Mouse (Mus musculus) stomach, embryonic 16.5 days (tissue): ENCODE data around the gene Lingo4. TPM values are rescaled to one million over a fixed set of nuclear protein-coding genes. Genes with fewer than 3 reads are reported as not detected.

Experiments
- ATAC-seq: fragments of 200-750 bp; cut with Nextera tagmentation; 2 replicates; pipeline ENCODE4 v1.8.0; 2017; ENCODE audit warnings: moderate number of reproducible peaks, moderate TSS enrichment; ENCODE audit not compliant: insufficient read depth, low FRiP score
- H3K27ac ChIP-seq: fragments of 300-500 bp; sonication (generic); 2 replicates; pipeline ENCODE4 v1.5.1; 2014; ENCODE audit warnings: low read length
- H3K27me3 ChIP-seq: fragments of 300-500 bp; sonication (generic); 2 replicates; pipeline ENCODE4 v1.6.1; 2014; ENCODE audit warnings: low read length, control low read depth, mixed read lengths; ENCODE audit not compliant: control insufficient read depth, insufficient read depth
- H3K36me3 ChIP-seq: fragments of 300-500 bp; sonication (generic); 2 replicates; pipeline ENCODE4 v1.6.1; 2014; ENCODE audit warnings: low read length; ENCODE audit not compliant: control insufficient read depth, insufficient read depth
- H3K4me1 ChIP-seq: fragments of 300-500 bp; sonication (generic); 2 replicates; pipeline ENCODE4 v1.6.1; 2014; ENCODE audit warnings: low read length, control low read depth, mixed read lengths; ENCODE audit not compliant: control insufficient read depth, insufficient read depth
- H3K4me2 ChIP-seq: fragments of 300-500 bp; sonication (generic); 2 replicates; pipeline ENCODE4 v1.6.1; 2014; ENCODE audit warnings: low read depth, low read length, mixed read lengths
- H3K4me3 ChIP-seq: fragments of 300-500 bp; sonication (generic); replicated peaks from 2 replicates; pipeline ENCODE4 v1.5.1; 2014; ENCODE audit warnings: mild to moderate bottlenecking, low read length
- H3K9ac ChIP-seq: fragments of 300-500 bp; sonication (generic); 2 replicates; pipeline ENCODE4 v1.6.1; 2014; ENCODE audit warnings: low read length
- H3K9me3 ChIP-seq: fragments of 300-500 bp; sonication (generic); replicated peaks from 2 replicates; pipeline ENCODE4 v1.6.1; 2016; ENCODE audit warnings: low read length, control low read depth; ENCODE audit not compliant: control insufficient read depth
- WGBS: fragments of 180-500 bp; shearing (Covaris S2); extraction: QIAGEN DNeasy Blood & Tissue Kit; methylation state at CpG from one replicate; pipeline ENCODE4 v1.1.7; 2014; 5-methylcytosine and 5-hydroxymethylcytosine counted together
- polyA plus RNA-seq: library from polyadenylated mRNA; unstranded; fragments of >200 nt; fragmentation: Nextera tagmentation; extraction: Ambion mirVana; gene quantifications from 2 replicates; pipeline ENCODE4 v1.2.1, GENCODE M21; 2015

The Lingo4 gene
- polyA plus RNA-seq, 1 experiment from 2014 or later, result 0.44 TPM

DNA sequence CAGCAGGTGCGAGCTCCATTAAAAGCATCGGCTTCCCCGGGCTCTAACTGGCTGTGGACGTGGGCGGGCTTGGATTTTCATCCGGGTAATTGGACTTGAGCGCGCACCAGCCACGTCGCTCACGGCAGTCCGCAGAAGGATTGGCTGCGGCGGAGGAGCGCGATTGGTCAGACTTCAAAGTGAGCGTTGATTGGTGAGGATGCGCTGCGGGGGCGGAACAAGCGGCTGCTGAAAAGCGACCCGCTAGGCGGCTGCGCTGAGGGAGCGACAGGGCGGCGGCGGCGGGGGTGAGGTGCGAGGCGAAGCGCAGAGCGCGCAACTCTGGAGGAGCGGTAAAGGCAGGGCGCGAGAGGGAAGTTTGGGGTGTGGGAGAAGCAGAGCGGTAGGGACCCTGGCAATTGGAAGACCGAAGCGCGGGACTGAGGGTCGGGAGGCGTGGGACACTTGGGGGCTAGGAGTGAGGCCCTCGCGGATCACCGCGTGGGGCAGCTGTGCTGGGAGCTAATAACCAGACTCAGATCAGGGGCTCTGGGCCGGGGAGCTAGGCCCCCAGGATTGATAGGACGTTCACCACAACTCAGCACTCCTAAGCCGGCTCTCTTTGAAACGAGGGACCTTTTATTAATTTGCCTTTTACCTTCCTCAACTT is 14.8 kb downstream of the Lingo4 start, which contains the start of gene Tdrkh:
Gene Tdrkh (plus strand): TSS at position 243 of the 649 bp plus-strand sequence.
- Histone ChIP-seq H3K36me3 (no peaks in the 10 kb centered on the region), H3K4me2 (peak within 1 kb of the TSS; percentile 95), H3K9ac (peak within 1 kb of the TSS; percentile 64), H3K27me3 (no peaks in the 10 kb centered on the region), H3K4me1 (no peaks in the 10 kb centered on the region; the same call in 1 of the 2 replicates), H3K27ac (0 out of 2 replicates have a peak within 1 kb of the TSS, but pooled peaks have one; percentile 10), H3K4me3 (peak within 1 kb of the TSS; percentile 55), H3K9me3 (no peaks in the 10 kb centered on the region)
- ATAC-seq, result peak; percentile 99
- whole genome bisulfite sequencing, result 8% methylated on average over 52 of the region's 52 CpGs

DNA sequence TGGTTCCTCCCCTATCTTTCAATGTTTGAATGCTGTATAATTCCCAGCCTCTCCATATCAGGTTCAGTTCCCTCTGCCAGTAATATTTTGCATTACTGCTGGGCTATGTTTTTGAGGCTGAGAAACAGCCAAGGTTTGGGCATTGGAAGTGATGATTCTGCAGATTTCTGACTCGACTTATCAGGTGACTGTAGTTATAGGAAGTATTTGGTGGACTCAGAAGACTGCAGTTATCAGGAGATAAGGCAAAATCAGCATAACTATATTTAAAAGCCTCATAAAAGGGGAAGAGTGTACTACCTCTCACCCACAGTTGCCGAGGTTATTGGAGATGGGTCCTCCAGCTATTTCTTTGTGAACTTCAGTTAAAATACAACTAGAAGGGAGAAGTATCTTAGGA is 32.7 kb downstream of the Lingo4 start:
- Histone ChIP-seq H3K9ac (no peak overlapping the region), H3K4me2 (no peak overlapping the region), H3K36me3 (no peaks in the 10 kb centered on the region), H3K4me1 (no peaks in the 10 kb centered on the region), H3K4me3 (no peak overlapping the region), H3K9me3 (no peaks in the 10 kb centered on the region), H3K27me3 (no peaks in the 10 kb centered on the region), H3K27ac (no peak overlapping the region)
- 67% methylated on average over 2 of the region's 2 CpGs for WGBS
- no peak for ATAC-seq

DNA sequence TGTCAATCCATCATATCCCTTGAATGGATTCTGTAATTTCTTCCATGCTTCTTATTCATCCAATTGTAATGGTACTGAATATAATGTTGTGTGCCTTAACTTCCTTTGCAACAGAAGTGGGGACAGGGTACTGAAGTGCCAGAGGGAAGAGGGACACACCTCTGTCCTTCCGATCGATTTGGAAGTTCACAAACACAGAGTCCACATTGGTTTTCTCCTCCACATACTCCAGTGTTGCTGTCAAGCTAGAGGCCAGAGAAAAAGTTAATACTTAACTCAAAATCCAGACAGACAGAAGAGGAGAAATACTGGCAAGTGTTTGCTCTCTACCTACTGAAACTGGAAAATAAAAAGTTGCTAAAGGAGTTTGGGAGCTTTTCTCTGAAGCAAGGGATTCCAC is 36.0 kb downstream of the Lingo4 start:
- H3K4me3 ChIP-seq, result no peak overlapping the region
- H3K27ac ChIP-seq, result no peak overlapping the region
- no peaks in the 10 kb centered on the region for H3K36me3 ChIP-seq
- H3K27me3 ChIP-seq, result no peaks in the 10 kb centered on the region
- 59% methylated on average over 2 of the region's 2 CpGs for WGBS
- H3K9ac ChIP-seq, result no peak overlapping the region
- ATAC-seq, result no peak
- H3K4me1 ChIP-seq, result no peaks in the 10 kb centered on the region
- H3K4me2 ChIP-seq, result no peak overlapping the region
- no peaks in the 10 kb centered on the region for H3K9me3 ChIP-seq

DNA sequence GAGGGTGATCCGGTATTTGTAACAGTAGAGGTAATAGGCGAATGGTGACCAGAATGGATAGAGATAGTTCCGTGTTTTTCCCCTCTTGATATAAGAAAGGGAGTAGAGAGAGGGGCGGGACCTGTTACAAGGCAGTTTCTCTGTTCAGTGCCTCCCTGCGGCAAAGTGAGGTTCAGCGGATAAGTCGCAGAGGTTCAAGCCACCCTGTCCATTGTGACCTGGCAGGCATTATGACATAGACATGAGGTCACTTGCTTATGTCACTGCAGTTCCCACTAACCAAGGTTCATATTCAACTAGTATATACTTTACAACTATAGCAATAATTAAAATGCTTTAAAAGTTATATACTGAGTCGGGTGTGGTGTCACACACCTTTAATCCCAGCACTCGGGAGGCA is 38.1 kb downstream of the Lingo4 start:
- Histone ChIP-seq H3K9ac (no peak overlapping the region), H3K27me3 (no peaks in the 10 kb centered on the region; the same call in 1 of the 2 replicates), H3K4me1 (no peaks in the 10 kb centered on the region), H3K9me3 (no peaks in the 10 kb centered on the region), H3K4me2 (no peak overlapping the region), H3K27ac (no peak overlapping the region), H3K4me3 (no peak overlapping the region), H3K36me3 (no peaks in the 10 kb centered on the region)
- WGBS, result 82% methylated on average over 9 of the region's 9 CpGs
- ATAC-seq, result no peak

DNA sequence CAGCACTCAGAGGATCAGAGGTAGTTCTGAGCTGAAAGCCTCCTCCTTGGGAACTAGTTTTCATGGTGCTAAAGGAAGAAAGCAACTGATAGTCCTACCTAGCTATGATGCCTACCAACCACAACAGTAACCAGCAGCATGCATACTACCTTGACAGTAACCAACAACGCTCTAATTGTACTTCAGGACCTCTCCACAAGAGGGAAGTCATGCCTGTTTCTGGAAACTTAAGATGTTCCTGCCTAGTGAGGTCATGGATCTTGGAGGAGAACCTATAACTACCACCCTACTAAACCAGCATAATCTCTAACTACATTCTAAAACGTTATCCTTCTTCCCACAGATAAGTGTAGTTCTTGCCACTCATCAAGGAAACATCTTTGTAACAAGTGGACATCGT is 42.9 kb downstream of the Lingo4 start:
- no peak for ATAC-seq
- 40% methylated on average over 3 of the region's 3 CpGs for WGBS
- H3K9ac ChIP-seq, result no peak overlapping the region

DNA sequence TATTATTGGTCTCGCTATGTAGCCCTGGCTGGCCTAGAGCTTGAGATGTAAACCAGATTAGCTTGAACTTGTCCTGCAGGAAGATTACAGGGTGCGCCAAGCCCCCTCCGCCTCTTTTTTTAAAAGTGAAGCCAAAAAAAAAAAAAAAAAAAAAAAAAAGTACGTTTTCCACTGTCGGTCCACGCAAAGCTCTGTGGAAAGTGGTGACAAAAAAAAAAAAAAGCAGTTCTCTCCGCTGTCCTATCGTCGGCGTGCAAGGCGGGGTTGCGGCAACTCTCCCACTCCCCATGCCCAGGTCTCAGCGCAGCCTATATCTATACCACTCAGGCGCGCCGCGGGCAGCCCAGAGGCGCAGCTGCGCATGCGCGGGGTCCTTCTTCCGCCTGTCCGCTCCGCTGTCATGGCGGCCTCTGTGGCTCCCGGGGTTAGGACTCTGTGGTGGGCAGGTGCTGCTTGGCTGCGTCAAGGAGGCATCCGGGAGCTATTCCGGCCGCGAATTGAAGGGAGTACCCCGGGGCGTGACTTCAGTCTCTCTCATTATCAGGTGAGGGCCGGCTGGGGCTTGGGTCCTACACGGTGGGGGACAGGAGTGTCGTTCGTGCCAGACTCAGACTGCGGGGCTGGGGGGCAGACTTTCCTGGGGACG is 44.8 kb downstream of the Lingo4 start, which contains the start of gene Mrpl9:
Gene Mrpl9 (plus strand): TSS at position 368 of the 646 bp plus-strand sequence.
- peak within 1 kb of the TSS; percentile 91 for H3K4me3 ChIP-seq
- peak; percentile 97 for ATAC-seq
- WGBS, result under 1% methylated on average over 39 of the region's 39 CpGs

More for the DNA sequence above, 42.9 kb downstream of the Lingo4 start:
- Histone ChIP-seq H3K36me3 (peaks cover 4% of the 10 kb centered on the region; the same call in 1 of the 2 replicates), H3K4me3 (no peak overlapping the region), H3K27me3 (no peaks in the 10 kb centered on the region; the same call in 1 of the 2 replicates), H3K27ac (no peak overlapping the region), H3K4me1 (no peaks in the 10 kb centered on the region), H3K9me3 (no peaks in the 10 kb centered on the region), H3K4me2 (no peak overlapping the region)

DNA sequence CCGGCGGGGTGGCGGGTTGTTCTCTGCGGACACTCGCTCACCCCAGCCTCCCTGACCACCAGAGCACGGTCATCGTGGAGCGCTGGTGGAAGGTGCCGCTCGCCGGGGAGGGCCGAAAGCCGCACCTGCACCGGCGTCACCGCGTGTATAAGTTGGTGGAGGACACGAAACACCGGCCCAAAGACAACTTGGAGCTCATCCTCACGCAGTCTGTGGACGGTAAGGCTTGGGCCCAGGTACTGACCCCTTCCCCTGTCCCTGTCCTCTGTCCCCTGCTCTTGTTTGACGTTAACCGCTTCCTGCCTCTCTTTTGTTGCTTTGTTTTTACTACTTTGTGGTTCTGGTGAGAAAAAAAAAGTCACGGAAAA is 45.3 kb downstream of the Lingo4 start, which contains the start of gene Oaz3:
Gene Oaz3 (minus strand): TSS at position 319 of the 368 bp plus-strand sequence.
- Histone ChIP-seq H3K4me2 (peak within 1 kb of the TSS; percentile 65), H3K9me3 (no peaks in the 10 kb centered on the region), H3K27ac (peak within 1 kb of the TSS; percentile 63), H3K36me3 (peaks cover 17% of the 10 kb centered on the region), H3K9ac (peak within 1 kb of the TSS; percentile 95), H3K27me3 (no peaks in the 10 kb centered on the region; the same call in 1 of the 2 replicates), H3K4me1 (no peaks in the 10 kb centered on the region), H3K4me3 (peak within 1 kb of the TSS; percentile 91)
- ATAC-seq, result peak; percentile 44; the same call in 1 of the 2 replicates
- under 1% methylated on average over 24 of the region's 24 CpGs for WGBS

More for the DNA sequence above, 44.8 kb downstream of the Lingo4 start, which contains the start of gene Mrpl9:
- Histone ChIP-seq H3K27me3 (no peaks in the 10 kb centered on the region; the same call in 1 of the 2 replicates), H3K36me3 (peaks cover 14% of the 10 kb centered on the region), H3K4me2 (peak within 1 kb of the TSS; percentile 65), H3K9me3 (no peaks in the 10 kb centered on the region), H3K27ac (peak within 1 kb of the TSS; percentile 63), H3K9ac (peak within 1 kb of the TSS; percentile 95), H3K4me1 (no peaks in the 10 kb centered on the region)

DNA sequence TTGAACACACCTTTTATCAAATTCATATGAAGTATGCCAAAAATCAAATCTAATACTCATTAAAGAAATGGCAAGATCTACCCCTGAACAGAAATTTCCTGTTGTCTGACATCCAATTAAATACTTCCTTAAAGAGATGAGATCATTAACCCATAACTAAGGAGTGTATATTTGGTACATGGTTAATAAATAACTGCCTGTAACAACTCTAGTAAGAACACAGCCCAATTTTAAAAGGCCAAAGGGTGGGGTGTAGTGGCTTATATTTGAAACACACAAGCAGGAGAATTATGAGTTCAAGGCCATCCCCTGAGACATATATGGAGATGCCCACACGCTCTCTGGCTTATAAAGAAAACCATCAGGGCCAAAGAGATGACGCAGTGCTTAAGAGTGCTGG is 51.1 kb downstream of the Lingo4 start:
- no peak for ATAC-seq
- Histone ChIP-seq H3K9me3 (no peaks in the 10 kb centered on the region), H3K4me1 (no peaks in the 10 kb centered on the region), H3K4me3 (no peak overlapping the region), H3K9ac (no peak overlapping the region), H3K27ac (no peak overlapping the region), H3K4me2 (no peak overlapping the region), H3K27me3 (no peaks in the 10 kb centered on the region), H3K36me3 (peaks cover 21% of the 10 kb centered on the region)
- WGBS, result 91% methylated on average over 2 of the region's 2 CpGs
